Mouse (Mus musculus) spleen, adult 2 months (tissue): ENCODE measurements around the gene Car4.

ENCODE experiments used
- CTCF ChIP-seq: fragments of 200-500 bp; IDR thresholded peaks from 2 replicates; pipeline ENCODE4 v1.5.1; 2011; ENCODE audit warnings: mild to moderate bottlenecking, inconsistent platforms; ENCODE audit not compliant: insufficient read depth, insufficient read length, insufficient replicate concordance; ENCODE audit errors: extremely low read depth
- POLR2A ChIP-seq: fragments of 200-500 bp; IDR thresholded peaks from 2 replicates; pipeline ENCODE4 v1.6.1; 2011; ENCODE audit warnings: low read depth, low read length, inconsistent platforms

- no peak for TF ChIP-seq CTCF
- TF ChIP-seq POLR2A: no peak
Observed at GRCm38 (mm10) chr11:84948114-84948513, 9.5 kb upstream of the Car4 start.
